Comparison of ENCODE assay signal across 7 mouse cellular contexts in genomic region chr6:28833380-28833822, GRCm38 (mm10). TPM values are rescaled to one million over a fixed set of nuclear protein-coding genes. Genes with fewer than 3 reads are reported as not detected.
A peak's percentile ranks its signal among the peaks of the same experiment; 100 is the strongest.
DNase-seq lines count a peak whose midpoint lies in the region; ATAC-seq and TF ChIP-seq lines count a peak whose summit lies in the region.

No protein-coding gene starts in this region.

- peak overlapping the region; percentile 19; the same call in 1 of the 2 replicates for H3K4me3 ChIP-seq in ES-Bruce4 (ENCODE audit: low read depth, low read length)
- peak overlapping the region; percentile 68 for H3K4me3 ChIP-seq in embryonic facial prominence, embryonic 13.5 days
- peak overlapping the region; percentile 80 for H3K4me3 ChIP-seq in hindbrain, embryonic 10.5 days
- peak overlapping the region; percentile 81 for H3K4me3 ChIP-seq in midbrain, embryonic 15.5 days

- no peak overlapping the region for H3K9ac ChIP-seq in ES-Bruce4 (ENCODE audit: low read depth, poor library complexity, severe bottlenecking)
- H3K9ac ChIP-seq in embryonic facial prominence, embryonic 13.5 days, result peak overlapping the region; percentile 75
- H3K9ac ChIP-seq in midbrain, embryonic 15.5 days, result peak overlapping the region; percentile 93

- TF ChIP-seq POLR2A in ES-Bruce4 (IDR thresholded peaks at IDR 0.05; ENCODE audit: insufficient read depth, low read length), result no peak

- H3K4me2 ChIP-seq in embryonic facial prominence, embryonic 13.5 days, result peak overlapping the region; percentile 100
- peak overlapping the region; percentile 91 for H3K4me2 ChIP-seq in midbrain, embryonic 15.5 days

- no peak for TF ChIP-seq CTCF in ES-Bruce4 (IDR thresholded peaks at IDR 0.05; ENCODE audit: low read depth, low read length)

- ATAC-seq in embryonic facial prominence, embryonic 13.5 days (ENCODE audit: insufficient number of reproducible peaks, insufficient read depth, low FRiP score, low TSS enrichment, low read depth), result peak; percentile 56; the same call in 1 of the 2 replicates
- peak; percentile 81 for ATAC-seq in midbrain, embryonic 15.5 days (replicated peaks)

- H3K4me1 ChIP-seq in ES-Bruce4 (ENCODE audit: control insufficient read depth, insufficient read depth, low read length), result no peaks in the 10 kb centered on the region
- H3K4me1 ChIP-seq in embryonic facial prominence, embryonic 13.5 days, result peaks cover 26% of the 10 kb centered on the region
- peaks cover 56% of the 10 kb centered on the region for H3K4me1 ChIP-seq in hindbrain, embryonic 10.5 days (replicated peaks)
- peaks cover 43% of the 10 kb centered on the region for H3K4me1 ChIP-seq in midbrain, embryonic 15.5 days

- H3K9me3 ChIP-seq in ES-Bruce4 (replicated peaks; ENCODE audit: control insufficient read depth, insufficient read depth, low read length, poor library complexity, severe bottlenecking), result no peaks in the 10 kb centered on the region
- H3K9me3 ChIP-seq in embryonic facial prominence, embryonic 13.5 days, result no peaks in the 10 kb centered on the region
- no peaks in the 10 kb centered on the region for H3K9me3 ChIP-seq in hindbrain, embryonic 10.5 days
- no peaks in the 10 kb centered on the region for H3K9me3 ChIP-seq in midbrain, embryonic 15.5 days

- 1% methylated on average over 42 of the region's 43 CpGs for WGBS in embryonic facial prominence, embryonic 13.5 days
- under 1% methylated on average over 43 of the region's 43 CpGs for whole genome bisulfite sequencing in hindbrain, embryonic 10.5 days
- 0% methylated on average over 38 of the region's 43 CpGs for WGBS in midbrain, embryonic 15.5 days

- peak; percentile 76 for DNase-seq in adrenal gland, adult 2 months
- DNase-seq in hindbrain, embryonic 10.5 days (ENCODE audit: low spot score), result peak; percentile 67
- peak; percentile 73 to 83 for DNase-seq in left cerebral cortex, postnatal 25 days (ENCODE audit: low spot score in 2 of 2)
- peak; percentile 70 for DNase-seq in testis, postnatal 14 days (ENCODE audit: low spot score)

- no peak for TF ChIP-seq EP300 in ES-Bruce4 (IDR thresholded peaks at IDR 0.05; ENCODE audit: insufficient read depth, low read depth, low read length)

- intact Hi-C loops in left cerebral cortex, postnatal 25 days (cut with DNase I), result loop anchor here (5.0 kb wide), 1 partner anchor 411 kb away; the partner anchor contains the start of gene Arf5

- H3K36me3 ChIP-seq in ES-Bruce4 (ENCODE audit: control insufficient read depth, insufficient read depth, low read length, poor library complexity, severe bottlenecking), result no peaks in the 10 kb centered on the region
- H3K36me3 ChIP-seq in embryonic facial prominence, embryonic 13.5 days, result no peaks in the 10 kb centered on the region
- peaks cover 10% of the 10 kb centered on the region for H3K36me3 ChIP-seq in hindbrain, embryonic 10.5 days
- H3K36me3 ChIP-seq in midbrain, embryonic 15.5 days (replicated peaks), result no peaks in the 10 kb centered on the region

- peaks cover 4% of the 10 kb centered on the region; the same call in 1 of the 2 replicates for H3K27me3 ChIP-seq in ES-Bruce4 (ENCODE audit: control insufficient read depth, insufficient read depth, low read length, poor library complexity, severe bottlenecking)
- peaks cover 48% of the 10 kb centered on the region for H3K27me3 ChIP-seq in embryonic facial prominence, embryonic 13.5 days
- H3K27me3 ChIP-seq in hindbrain, embryonic 10.5 days (ENCODE audit: insufficient read depth, poor library complexity, severe bottlenecking), result peaks cover 45% of the 10 kb centered on the region
- H3K27me3 ChIP-seq in midbrain, embryonic 15.5 days (replicated peaks), result no peaks in the 10 kb centered on the region

- H3K27ac ChIP-seq in ES-Bruce4 (ENCODE audit: insufficient read depth, low read length), result no peak overlapping the region
- H3K27ac ChIP-seq in embryonic facial prominence, embryonic 13.5 days, result no peak overlapping the region
- peak overlapping the region; percentile 94 for H3K27ac ChIP-seq in hindbrain, embryonic 10.5 days
- H3K27ac ChIP-seq in midbrain, embryonic 15.5 days, result peak overlapping the region; percentile 98

RNA-seq across cellular contexts. Expression of gene Lrrc4, which starts 1.9 kb away (rescaled TPM):
- polyA plus RNA-seq in ES-Bruce4 (2011; ENCODE audit: insufficient read depth, insufficient read length, low read depth, missing spikeins), result 0.61 and 0.72 TPM in 2 replicates
- total RNA-seq in adrenal gland, adult 2 months (2021), result 1 to 10 TPM; 5.6 to 8.1 TPM
- polyA plus RNA-seq in adrenal gland, adult 2 months (2012; rRNA removed), result 3.6 and 6.1 TPM in 2 replicates
- polyA plus RNA-seq in embryonic facial prominence, embryonic 13.5 days (2015; fragmentation: Nextera tagmentation; extraction: Ambion mirVana), result 1.2 and 1.3 TPM in 2 replicates
- polyA plus RNA-seq in hindbrain, embryonic 10.5 days (2016; fragmentation: Nextera tagmentation; extraction: Ambion mirVana), result 2.3 and 2.4 TPM in 2 replicates
- 100 to 1,000 TPM in 1 of 2 experiments, 10 to 100 TPM in 1; 94.7 to 103 TPM for total RNA-seq in left cerebral cortex, postnatal 25 days (2021)
- polyA plus RNA-seq in midbrain, embryonic 15.5 days (2015; fragmentation: Nextera tagmentation; extraction: Ambion mirVana), result 7.0 and 7.6 TPM in 2 replicates

Comparison
In these comparisons a context has a peak if more than half of its experiments do, and no peak if none do; other contexts are left out.
1. H3K27ac ChIP-seq: peak in hindbrain, embryonic 10.5 days (single experiment) and midbrain, embryonic 15.5 days (single experiment); none in ES-Bruce4 (single experiment) and embryonic facial prominence, embryonic 13.5 days (single experiment).
2. H3K4me3 ChIP-seq: peak in every context shown above with its lines; median percentile 81 in midbrain, embryonic 15.5 days; 80 in hindbrain, embryonic 10.5 days; 68 in embryonic facial prominence, embryonic 13.5 days; 19 in ES-Bruce4.
3. Peak in every context shown above with its lines, with median percentiles within 50 percentile points of each other: DNase-seq.